Mouse (Mus musculus): ENCODE results near the gene Steap3. TPM values are rescaled to one million over a fixed set of nuclear protein-coding genes. Genes with fewer than 3 reads are reported as not detected.

Steap3 gene
- polyA plus RNA-seq, 1 experiment from 2014 or later: 8.2 TPM

DNA sequence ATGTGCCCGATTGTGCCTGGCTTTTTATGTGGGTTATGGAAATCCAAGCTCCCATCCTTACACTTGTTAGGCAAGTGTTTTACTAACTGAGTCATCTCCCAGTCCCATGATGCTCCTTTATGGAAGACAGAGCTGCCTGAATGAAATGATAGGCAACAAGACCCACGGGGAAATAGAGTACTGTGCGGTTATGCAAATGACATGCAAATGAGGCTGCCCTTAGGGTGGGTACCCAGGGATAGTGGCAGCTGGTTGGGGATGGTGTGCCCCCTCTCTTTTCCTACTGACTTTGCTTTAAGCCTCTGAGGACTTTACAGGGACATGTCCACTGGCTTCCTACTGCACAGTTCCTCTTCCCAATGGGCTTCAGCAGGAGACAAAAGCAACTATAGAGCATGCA is 2.7 kb upstream of the Steap3 start:
- Histone ChIP-seq H3K4me3 (replicated peaks; ENCODE audit: low read length) (no peak overlapping the region), H3K36me3 (ENCODE audit: control insufficient read depth, insufficient read depth, low read length) (no peaks in the 10 kb centered on the region), H3K9me3 (replicated peaks; ENCODE audit: control insufficient read depth, low read length) (no peaks in the 10 kb centered on the region), H3K27ac (ENCODE audit: low read length) (no peak overlapping the region), H3K27me3 (ENCODE audit: control insufficient read depth, insufficient read depth, low read length) (no peaks in the 10 kb centered on the region), H3K4me2 (ENCODE audit: low read depth, low read length) (no peak overlapping the region), H3K9ac (ENCODE audit: low read length) (no peak overlapping the region), H3K4me1 (ENCODE audit: control insufficient read depth, insufficient read depth, low read length) (no peaks in the 10 kb centered on the region)
- ATAC-seq (ENCODE audit: insufficient read depth, low FRiP score): no peak
- WGBS: 87% methylated on average over 3 of the region's 3 CpGs

DNA sequence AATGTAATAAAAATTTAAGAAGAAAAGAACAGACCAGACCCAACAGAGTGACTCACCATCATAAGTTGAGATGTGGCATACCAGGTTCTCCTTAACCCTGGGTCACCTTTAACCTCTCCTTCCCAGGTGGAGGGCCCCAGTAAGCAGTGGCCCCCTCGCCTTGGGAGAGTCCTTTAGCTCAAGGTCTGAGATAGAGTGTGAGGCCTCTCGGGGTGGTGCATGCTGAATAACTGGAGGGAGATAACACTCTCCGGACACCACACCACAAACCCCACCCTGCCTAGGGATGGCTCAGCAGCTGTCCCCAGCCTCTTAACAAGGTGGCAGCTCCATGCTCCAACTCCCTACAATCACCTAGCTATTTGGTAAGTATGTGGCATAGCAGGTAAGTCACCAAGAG is 1.6 kb downstream of the Steap3 start:
- WGBS: 69% methylated on average over 3 of the region's 3 CpGs

DNA sequence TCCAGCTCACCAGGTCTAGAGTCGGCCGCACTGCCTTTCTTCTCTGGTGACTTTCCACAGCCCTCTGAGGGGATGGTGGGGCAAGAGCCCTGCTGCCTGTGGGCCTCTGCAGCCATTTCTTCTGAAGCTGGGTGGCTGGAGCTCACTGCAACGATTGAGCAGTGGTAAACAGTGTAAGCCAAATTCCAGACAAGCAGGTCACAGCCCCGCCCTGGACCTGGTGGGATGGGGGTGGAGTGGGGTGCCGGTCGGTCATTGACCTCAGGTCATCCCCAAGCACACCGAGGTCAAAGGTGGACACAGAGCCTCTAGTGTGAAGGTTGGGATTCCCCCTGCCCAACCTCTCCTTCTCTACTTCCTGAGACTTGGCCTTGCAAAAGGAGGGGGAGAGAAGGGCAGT is 2.4 kb downstream of the Steap3 start:
- no peak overlapping the region for H3K27ac ChIP-seq (ENCODE audit: low read length)
- no peaks in the 10 kb centered on the region for H3K9me3 ChIP-seq (replicated peaks; ENCODE audit: control insufficient read depth, low read length)
- H3K36me3 ChIP-seq (ENCODE audit: control insufficient read depth, insufficient read depth, low read length): no peaks in the 10 kb centered on the region
- WGBS: 55% methylated on average over 7 of the region's 7 CpGs
- no peak overlapping the region for H3K4me2 ChIP-seq (ENCODE audit: low read depth, low read length)
- no peaks in the 10 kb centered on the region for H3K27me3 ChIP-seq (ENCODE audit: control insufficient read depth, insufficient read depth, low read length)
- no peak for ATAC-seq (ENCODE audit: insufficient read depth, low FRiP score)
- no peak overlapping the region for H3K9ac ChIP-seq (ENCODE audit: low read length)
- peaks cover 5% of the 10 kb centered on the region for H3K4me1 ChIP-seq (ENCODE audit: control insufficient read depth, insufficient read depth, low read length)
- no peak overlapping the region for H3K4me3 ChIP-seq (replicated peaks; ENCODE audit: low read length)

More for the DNA sequence above, 1.6 kb downstream of the Steap3 start:
- H3K36me3 ChIP-seq (ENCODE audit: control insufficient read depth, insufficient read depth, low read length): no peaks in the 10 kb centered on the region
- H3K27me3 ChIP-seq (ENCODE audit: control insufficient read depth, insufficient read depth, low read length): no peaks in the 10 kb centered on the region
- no peak overlapping the region for H3K4me2 ChIP-seq (ENCODE audit: low read depth, low read length)
- H3K4me3 ChIP-seq (replicated peaks; ENCODE audit: low read length): no peak overlapping the region
- no peaks in the 10 kb centered on the region for H3K9me3 ChIP-seq (replicated peaks; ENCODE audit: control insufficient read depth, low read length)
- H3K27ac ChIP-seq (ENCODE audit: low read length): no peak overlapping the region
- ATAC-seq (ENCODE audit: insufficient read depth, low FRiP score): no peak; the same call in 1 of the 2 replicates
- H3K9ac ChIP-seq (ENCODE audit: low read length): no peak overlapping the region
- no peaks in the 10 kb centered on the region for H3K4me1 ChIP-seq (ENCODE audit: control insufficient read depth, insufficient read depth, low read length)

DNA sequence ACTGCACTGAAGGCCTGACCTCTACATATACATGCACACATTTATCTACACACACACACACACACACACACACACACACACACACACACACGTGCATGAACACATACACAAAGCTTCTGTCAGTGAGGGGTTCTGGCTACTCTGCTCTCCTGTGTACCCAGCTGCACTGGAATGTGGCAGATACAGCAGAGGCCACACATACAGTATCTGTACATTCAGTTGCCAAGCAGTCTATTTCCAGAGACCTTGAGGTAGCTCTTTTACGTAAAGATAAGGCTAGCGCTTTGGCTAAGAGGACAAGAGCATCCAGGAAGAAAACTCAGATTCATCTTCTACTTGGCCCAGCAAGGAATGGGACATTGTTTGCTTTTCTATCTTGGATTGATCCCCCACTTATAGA is 4.9 kb downstream of the Steap3 start:
- 75% methylated on average over 3 of the region's 3 CpGs for WGBS

DNA sequence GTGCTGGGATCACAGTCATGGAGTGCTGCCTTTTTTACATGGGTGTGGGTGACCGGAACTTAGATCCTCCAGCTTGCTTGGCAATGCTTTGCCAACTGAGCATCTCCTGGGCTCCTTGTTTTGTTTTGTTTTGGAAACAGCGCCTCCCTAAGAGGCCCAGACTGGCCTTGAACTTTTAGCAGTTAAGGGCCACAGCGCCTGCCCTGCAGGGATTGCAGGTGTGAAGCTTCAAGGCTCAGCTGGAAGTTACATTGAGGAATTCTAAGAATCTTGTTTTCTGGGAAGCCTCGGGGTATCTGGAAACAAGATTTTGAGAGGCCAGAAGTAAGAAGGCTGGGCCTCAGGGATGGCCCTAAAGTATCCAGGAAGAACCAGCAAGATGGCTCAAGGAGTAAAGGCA is 6.0 kb downstream of the Steap3 start:
- Histone ChIP-seq H3K9me3 (replicated peaks; ENCODE audit: control insufficient read depth, low read length) (no peaks in the 10 kb centered on the region), H3K9ac (ENCODE audit: low read length) (no peak overlapping the region), H3K27ac (ENCODE audit: low read length) (no peak overlapping the region), H3K36me3 (ENCODE audit: control insufficient read depth, insufficient read depth, low read length) (no peaks in the 10 kb centered on the region), H3K4me1 (ENCODE audit: control insufficient read depth, insufficient read depth, low read length) (peaks cover 5% of the 10 kb centered on the region), H3K4me3 (replicated peaks; ENCODE audit: low read length) (no peak overlapping the region), H3K27me3 (ENCODE audit: control insufficient read depth, insufficient read depth, low read length) (0 out of 2 replicates have a peak, but pooled peaks cover 9% of the 10 kb centered on the region), H3K4me2 (ENCODE audit: low read depth, low read length) (no peak overlapping the region)
- no peak for ATAC-seq (ENCODE audit: insufficient read depth, low FRiP score)
- WGBS: 47% methylated on average over 4 of the region's 4 CpGs

More for the DNA sequence above, 4.9 kb downstream of the Steap3 start:
- Histone ChIP-seq H3K36me3 (ENCODE audit: control insufficient read depth, insufficient read depth, low read length) (no peaks in the 10 kb centered on the region), H3K4me1 (ENCODE audit: control insufficient read depth, insufficient read depth, low read length) (peaks cover 5% of the 10 kb centered on the region), H3K9ac (ENCODE audit: low read length) (no peak overlapping the region), H3K27me3 (ENCODE audit: control insufficient read depth, insufficient read depth, low read length) (0 out of 2 replicates have a peak, but pooled peaks cover 9% of the 10 kb centered on the region), H3K9me3 (replicated peaks; ENCODE audit: control insufficient read depth, low read length) (no peaks in the 10 kb centered on the region), H3K4me2 (ENCODE audit: low read depth, low read length) (no peak overlapping the region), H3K27ac (ENCODE audit: low read length) (no peak overlapping the region), H3K4me3 (replicated peaks; ENCODE audit: low read length) (no peak overlapping the region)
- no peak for ATAC-seq (ENCODE audit: insufficient read depth, low FRiP score)

DNA sequence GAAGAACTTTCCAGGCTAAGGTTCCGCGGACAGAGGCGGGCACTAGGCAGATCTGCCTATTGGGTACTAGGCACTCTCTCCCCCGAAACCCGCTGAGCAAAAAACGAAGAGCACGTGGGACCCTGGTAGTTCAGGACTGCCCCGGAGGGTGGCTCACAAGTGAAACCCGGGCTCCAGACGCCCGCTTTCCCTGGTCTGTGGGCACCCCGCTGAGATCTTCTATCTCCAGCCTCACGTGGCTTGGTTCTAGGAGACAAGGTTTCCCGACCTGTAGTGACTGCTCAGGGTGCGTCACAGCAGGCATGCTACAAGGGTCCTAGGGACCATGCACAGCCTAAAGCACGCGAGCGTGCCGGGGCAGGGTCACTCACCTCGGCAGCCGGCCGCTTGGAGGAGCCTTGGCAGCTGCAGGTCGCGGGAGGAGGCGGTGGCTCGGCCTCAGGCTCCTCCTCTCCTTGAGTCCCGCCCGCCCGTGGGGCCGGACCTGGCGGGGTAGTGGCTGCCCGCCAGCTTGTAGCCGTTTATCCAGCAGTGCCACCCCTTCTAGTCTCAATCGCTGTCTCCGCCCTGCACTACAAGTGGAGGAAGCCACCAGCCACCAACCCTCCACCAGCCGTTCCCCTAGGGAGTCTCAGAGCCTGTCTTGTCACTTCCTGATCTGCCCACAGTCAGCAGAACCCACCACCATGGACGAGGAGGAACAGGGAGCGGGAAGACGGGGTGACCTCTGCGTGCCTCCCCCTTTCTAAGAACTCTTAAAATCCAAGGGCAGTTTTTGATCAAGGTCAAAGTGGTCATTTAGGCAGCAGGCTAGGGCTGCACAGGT is 7.4 kb downstream of the Steap3 start:
- Histone ChIP-seq H3K4me2 (ENCODE audit: low read depth, low read length) (peak overlapping the region; percentile 78), H3K27ac (ENCODE audit: low read length) (peak overlapping the region; percentile 11; the same call in 1 of the 2 replicates), H3K9me3 (replicated peaks; ENCODE audit: control insufficient read depth, low read length) (no peaks in the 10 kb centered on the region), H3K36me3 (ENCODE audit: control insufficient read depth, insufficient read depth, low read length) (no peaks in the 10 kb centered on the region), H3K4me3 (replicated peaks; ENCODE audit: low read length) (peak overlapping the region; percentile 59), H3K4me1 (ENCODE audit: control insufficient read depth, insufficient read depth, low read length) (peaks cover 5% of the 10 kb centered on the region), H3K9ac (ENCODE audit: low read length) (peak overlapping the region; percentile 62), H3K27me3 (ENCODE audit: control insufficient read depth, insufficient read depth, low read length) (0 out of 2 replicates have a peak, but pooled peaks cover 9% of the 10 kb centered on the region)
- peak; percentile 93 for ATAC-seq (ENCODE audit: insufficient read depth, low FRiP score)
- 1% methylated on average over 40 of the region's 40 CpGs for WGBS

DNA sequence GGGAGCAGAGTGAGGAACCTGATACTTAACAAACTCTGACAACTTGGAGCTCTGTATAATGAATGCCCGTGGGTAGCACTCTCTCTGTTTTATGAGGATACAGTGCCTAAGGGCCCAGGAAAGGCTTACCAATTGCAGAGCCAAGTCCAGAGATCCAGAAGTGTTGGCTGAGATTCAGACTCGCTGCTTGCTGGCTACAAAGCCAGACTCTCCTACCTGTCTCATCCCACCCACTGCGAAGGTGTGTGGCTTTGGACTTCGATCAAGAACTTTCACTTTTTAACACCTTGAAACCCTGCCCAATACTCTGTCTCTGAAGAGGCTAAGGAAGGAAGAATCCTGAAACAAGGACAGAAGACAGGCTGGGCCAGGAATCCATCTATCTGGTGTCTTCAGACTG is 9.3 kb downstream of the Steap3 start:
- WGBS: 81% methylated on average over 4 of the region's 4 CpGs
- Histone ChIP-seq H3K4me3 (replicated peaks; ENCODE audit: low read length) (no peak overlapping the region), H3K27me3 (ENCODE audit: control insufficient read depth, insufficient read depth, low read length) (0 out of 2 replicates have a peak, but pooled peaks cover 9% of the 10 kb centered on the region), H3K9me3 (replicated peaks; ENCODE audit: control insufficient read depth, low read length) (no peaks in the 10 kb centered on the region), H3K9ac (ENCODE audit: low read length) (no peak overlapping the region), H3K4me1 (ENCODE audit: control insufficient read depth, insufficient read depth, low read length) (peaks cover 13% of the 10 kb centered on the region), H3K27ac (ENCODE audit: low read length) (no peak overlapping the region), H3K4me2 (ENCODE audit: low read depth, low read length) (no peak overlapping the region), H3K36me3 (ENCODE audit: control insufficient read depth, insufficient read depth, low read length) (no peaks in the 10 kb centered on the region)
- ATAC-seq (ENCODE audit: insufficient read depth, low FRiP score): no peak

DNA sequence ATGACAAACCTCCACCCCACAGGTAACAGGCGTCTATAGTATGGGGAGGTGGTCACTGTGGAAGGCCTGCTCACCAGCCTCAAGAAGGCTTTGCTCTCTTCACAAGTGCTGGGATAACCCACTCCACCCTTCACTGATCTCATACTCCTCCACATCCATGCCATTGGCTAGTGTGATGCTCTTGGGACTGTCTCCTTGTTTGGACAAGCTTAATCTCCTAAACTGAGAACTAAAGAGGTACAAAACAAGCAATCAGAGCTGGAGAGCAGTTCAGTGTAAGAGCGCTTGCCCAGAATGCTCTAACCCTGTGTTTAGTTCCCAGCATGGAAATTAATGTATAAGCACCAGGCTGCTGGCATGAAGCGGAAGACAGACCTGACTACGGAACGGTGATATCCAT is 11.3 kb downstream of the Steap3 start:
- no peaks in the 10 kb centered on the region for H3K9me3 ChIP-seq (replicated peaks; ENCODE audit: control insufficient read depth, low read length)
- no peak overlapping the region for H3K4me3 ChIP-seq (replicated peaks; ENCODE audit: low read length)
- 0 out of 2 replicates have a peak, but pooled peaks cover 9% of the 10 kb centered on the region for H3K27me3 ChIP-seq (ENCODE audit: control insufficient read depth, insufficient read depth, low read length)
- H3K9ac ChIP-seq (ENCODE audit: low read length): no peak overlapping the region
- 92% methylated on average over 5 of the region's 5 CpGs for WGBS
- H3K4me2 ChIP-seq (ENCODE audit: low read depth, low read length): no peak overlapping the region
- no peak for ATAC-seq (ENCODE audit: insufficient read depth, low FRiP score)
- H3K27ac ChIP-seq (ENCODE audit: low read length): no peak overlapping the region
- no peaks in the 10 kb centered on the region for H3K36me3 ChIP-seq (ENCODE audit: control insufficient read depth, insufficient read depth, low read length)
- peaks cover 13% of the 10 kb centered on the region for H3K4me1 ChIP-seq (ENCODE audit: control insufficient read depth, insufficient read depth, low read length)

DNA sequence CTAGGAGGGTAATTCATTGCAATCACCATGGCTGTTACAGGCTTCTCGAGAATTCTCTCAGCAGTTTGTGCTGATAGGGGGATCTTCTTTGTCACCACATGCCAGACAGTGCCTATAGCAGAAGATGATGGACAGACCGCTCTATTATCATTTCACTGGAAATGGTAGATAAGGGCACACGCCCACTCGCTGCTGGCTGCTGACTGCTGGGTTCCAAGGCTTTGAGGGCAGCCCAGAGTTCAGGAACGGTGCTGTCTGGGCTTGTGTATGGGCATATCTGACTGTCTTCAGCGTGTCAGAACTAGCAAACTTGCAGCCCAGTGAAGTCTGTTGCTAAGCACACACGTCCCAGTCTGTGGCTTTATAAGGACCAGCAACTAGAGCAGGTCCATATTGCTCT is 13.3 kb downstream of the Steap3 start:
- WGBS: 60% methylated on average over 7 of the region's 7 CpGs
- no peaks in the 10 kb centered on the region for H3K36me3 ChIP-seq (ENCODE audit: control insufficient read depth, insufficient read depth, low read length)
- H3K27me3 ChIP-seq (ENCODE audit: control insufficient read depth, insufficient read depth, low read length): 0 out of 2 replicates have a peak, but pooled peaks cover 9% of the 10 kb centered on the region
- peak; percentile 59; the same call in 1 of the 2 replicates for ATAC-seq (ENCODE audit: insufficient read depth, low FRiP score)
- H3K4me2 ChIP-seq (ENCODE audit: low read depth, low read length): no peak overlapping the region
- no peak overlapping the region for H3K27ac ChIP-seq (ENCODE audit: low read length)
- no peak overlapping the region for H3K9ac ChIP-seq (ENCODE audit: low read length)
- peaks cover 8% of the 10 kb centered on the region; the same call in 1 of the 2 replicates for H3K4me1 ChIP-seq (ENCODE audit: control insufficient read depth, insufficient read depth, low read length)
- no peaks in the 10 kb centered on the region for H3K9me3 ChIP-seq (replicated peaks; ENCODE audit: control insufficient read depth, low read length)
- no peak overlapping the region for H3K4me3 ChIP-seq (replicated peaks; ENCODE audit: low read length)

All from stomach, embryonic 16.5 days (tissue).